ENCODE assay signal across 16 mouse cellular contexts in genomic region chr19:36936285-36936684, GRCm38 (mm10).
"Had no signal": no experiment of that assay in that cellular context is flagged by ENCODE, and none has a peak within 500 bp of the region (broad histone marks: within the 10 kb centered on the region; RNA-seq: fewer than 3 reads in every experiment).

No protein-coding gene starts in this region.

- H3K27ac ChIP-seq: neural tube, embryonic 13.5 days; neural tube, embryonic 15.5 days; stomach, embryonic 15.5 days; stomach, postnatal 0 days had no signal

- H3K4me2 ChIP-seq: neural tube, embryonic 13.5 days; neural tube, embryonic 15.5 days; stomach, embryonic 15.5 days had no signal

- H3K4me3 ChIP-seq: neural tube, embryonic 13.5 days; neural tube, embryonic 15.5 days; stomach, embryonic 15.5 days had no signal

- H3K36me3 ChIP-seq: neural tube, embryonic 13.5 days; neural tube, embryonic 15.5 days; stomach, embryonic 15.5 days had no signal

- H3K9ac ChIP-seq: neural tube, embryonic 13.5 days; neural tube, embryonic 15.5 days; stomach, embryonic 15.5 days had no signal

- DNase-seq: retina, postnatal 1 day; right cerebral cortex, adult 18-20 months; right cerebral cortex, postnatal 14 days; right cerebral cortex, postnatal 25 days; right cerebral cortex, postnatal 4 days; spleen, adult 18-20 months; thymus, adult 18-20 months; thymus, adult 2 months; thymus, postnatal 14 days; thymus, postnatal 25 days; thymus, postnatal 36 days; thymus, postnatal 4 days had no signal

- H3K27me3 ChIP-seq: neural tube, embryonic 13.5 days; neural tube, embryonic 15.5 days; stomach, embryonic 15.5 days had no signal

- H3K9me3 ChIP-seq: neural tube, embryonic 13.5 days; neural tube, embryonic 15.5 days; stomach, embryonic 15.5 days had no signal

- H3K4me1 ChIP-seq: neural tube, embryonic 13.5 days; neural tube, embryonic 15.5 days; stomach, embryonic 15.5 days had no signal
